Mouse (Mus musculus) small intestine, adult 2 months (tissue): ENCODE measurements around the gene Ppm1h.

Source experiments
- CTCF ChIP-seq: fragments of 200-500 bp; IDR thresholded peaks from 2 replicates; pipeline ENCODE4 v1.5.1; 2012; ENCODE audit warnings: low read depth, mild to moderate bottlenecking, control low read depth, inconsistent platforms, low read length, moderate library complexity, mixed read lengths; ENCODE audit not compliant: insufficient replicate concordance, insufficient read length; ENCODE audit errors: extremely low read depth
- POLR2A ChIP-seq: fragments of 200-500 bp; IDR thresholded peaks from 2 replicates; pipeline ENCODE4 v1.6.1; 2012; ENCODE audit warnings: low read depth, mild to moderate bottlenecking, control low read depth, inconsistent platforms, low read length, moderate library complexity

DNA sequence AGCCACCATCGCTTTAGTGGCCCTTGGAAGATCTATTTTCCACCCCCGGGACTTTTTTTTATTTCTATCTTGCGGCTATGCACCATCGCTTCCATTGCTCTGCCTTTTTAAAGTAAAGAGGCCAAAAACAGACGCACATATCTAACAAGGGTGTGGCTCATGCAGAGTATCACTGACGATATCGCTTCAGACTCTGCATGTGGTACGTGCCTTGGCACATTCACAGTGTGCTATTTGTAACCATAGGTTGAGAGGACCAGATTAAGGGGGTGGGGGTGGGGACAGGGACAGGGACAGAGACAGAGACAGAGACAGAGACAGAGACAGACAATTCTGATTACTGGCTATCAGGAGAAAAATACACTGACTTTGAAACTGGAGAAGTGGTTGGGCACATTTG lies 164.4 kb downstream of the Ppm1h start:
- TF ChIP-seq POLR2A: no peak
- no peak for TF ChIP-seq CTCF
